In genomic region chr5:3363036-3363983, GRCm38 (mm10) we compare ENCODE assay signal across 14 mouse cellular contexts. TPM values are rescaled to one million over a fixed set of nuclear protein-coding genes. Genes with fewer than 3 reads are reported as not detected.
DNase-seq lines count a peak whose midpoint lies in the region; ATAC-seq lines count a peak whose summit lies in the region.
"Had no signal": no experiment of that assay in that cellular context is flagged by ENCODE, and none has a peak within 500 bp of the region (broad histone marks: within the 10 kb centered on the region; RNA-seq: fewer than 3 reads in every experiment).

No protein-coding gene starts in this region.

- H3K4me1 ChIP-seq in liver, embryonic 11.5 days (replicated peaks; ENCODE audit: control insufficient read depth, insufficient read depth, low read length) = peaks cover 14% of the 10 kb centered on the region
- H3K4me1 ChIP-seq in liver, embryonic 12.5 days = peaks cover 59% of the 10 kb centered on the region
- peaks cover 5% of the 10 kb centered on the region; the same call in 1 of the 2 replicates for H3K4me1 ChIP-seq in stomach, embryonic 15.5 days
- H3K4me1 ChIP-seq: forebrain, embryonic 15.5 days; hindbrain, embryonic 13.5 days; midbrain, embryonic 15.5 days; neural tube, embryonic 15.5 days had no signal

- WGBS in liver, embryonic 11.5 days = 79% methylated on average over 15 of the region's 15 CpGs
- WGBS in liver, embryonic 12.5 days (ENCODE audit: insufficient replicate concordance) = 68% methylated on average over 15 of the region's 15 CpGs
- WGBS in stomach, embryonic 15.5 days = 64% methylated on average over 15 of the region's 15 CpGs

- no peak overlapping the region for H3K9ac ChIP-seq in liver, embryonic 11.5 days (ENCODE audit: low read depth, low read length)
- H3K9ac ChIP-seq in liver, embryonic 12.5 days = no peak overlapping the region
- no peak overlapping the region for H3K9ac ChIP-seq in stomach, embryonic 15.5 days
- H3K9ac ChIP-seq: forebrain, embryonic 15.5 days; hindbrain, embryonic 13.5 days; kidney, embryonic 15.5 days; midbrain, embryonic 15.5 days; neural tube, embryonic 15.5 days had no signal

- H3K4me3 ChIP-seq in liver, embryonic 11.5 days (ENCODE audit: low read depth, low read length) = no peak overlapping the region
- H3K4me3 ChIP-seq in liver, embryonic 12.5 days = no peak overlapping the region
- no peak overlapping the region for H3K4me3 ChIP-seq in stomach, embryonic 15.5 days (replicated peaks)
- H3K4me3 ChIP-seq: forebrain, embryonic 15.5 days; hindbrain, embryonic 13.5 days; kidney, embryonic 15.5 days; midbrain, embryonic 15.5 days; neural tube, embryonic 15.5 days had no signal

- no peak overlapping the region for H3K4me2 ChIP-seq in liver, embryonic 11.5 days
- H3K4me2 ChIP-seq in liver, embryonic 12.5 days = no peak overlapping the region
- H3K4me2 ChIP-seq in stomach, embryonic 15.5 days = 0 out of 2 replicates have a peak overlapping the region, but pooled peaks have one; percentile 3
- H3K4me2 ChIP-seq: forebrain, embryonic 15.5 days; hindbrain, embryonic 13.5 days; kidney, embryonic 15.5 days; midbrain, embryonic 15.5 days; neural tube, embryonic 15.5 days had no signal

- DNase-seq in heart, adult 11 months = peak; percentile 93
- no peak for DNase-seq in heart, adult 8-10 months (ENCODE audit: low spot score)
- no peak for DNase-seq in liver, embryonic 11.5 days (ENCODE audit: low spot score)
- DNase-seq in spleen, postnatal 10 days (ENCODE audit: low spot score in 2 of 2) = no peak
- DNase-seq in kidney, adult 18-20 months = no peak
- DNase-seq: cerebellum, postnatal 25 days had no signal

- no peaks in the 10 kb centered on the region for H3K36me3 ChIP-seq in liver, embryonic 11.5 days (ENCODE audit: control insufficient read depth, insufficient read depth, low read length)
- 0 out of 2 replicates have a peak, but pooled peaks cover 14% of the 10 kb centered on the region for H3K36me3 ChIP-seq in liver, embryonic 12.5 days
- H3K36me3 ChIP-seq in stomach, embryonic 15.5 days = no peaks in the 10 kb centered on the region
- H3K36me3 ChIP-seq: forebrain, embryonic 15.5 days; hindbrain, embryonic 13.5 days; kidney, embryonic 15.5 days; midbrain, embryonic 15.5 days; neural tube, embryonic 15.5 days had no signal

- no peak overlapping the region for H3K27ac ChIP-seq in liver, embryonic 11.5 days (ENCODE audit: low read depth, low read length)
- no peak overlapping the region for H3K27ac ChIP-seq in liver, embryonic 12.5 days
- H3K27ac ChIP-seq in stomach, embryonic 15.5 days = no peak overlapping the region
- H3K27ac ChIP-seq: forebrain, embryonic 15.5 days; hindbrain, embryonic 13.5 days; kidney, embryonic 15.5 days; midbrain, embryonic 15.5 days; neural tube, embryonic 15.5 days had no signal

- no peaks in the 10 kb centered on the region for H3K27me3 ChIP-seq in liver, embryonic 11.5 days (replicated peaks; ENCODE audit: control insufficient read depth, insufficient read depth, low read length)
- no peaks in the 10 kb centered on the region for H3K27me3 ChIP-seq in liver, embryonic 12.5 days (replicated peaks)
- no peaks in the 10 kb centered on the region for H3K27me3 ChIP-seq in stomach, embryonic 15.5 days (replicated peaks)
- H3K27me3 ChIP-seq: forebrain, embryonic 15.5 days; hindbrain, embryonic 13.5 days; kidney, embryonic 15.5 days; midbrain, embryonic 15.5 days; neural tube, embryonic 15.5 days had no signal

- peak; percentile 35; the same call in 1 of the 2 replicates for ATAC-seq in liver, embryonic 11.5 days (replicated peaks; ENCODE audit: low FRiP score)
- ATAC-seq in liver, embryonic 12.5 days = no peak
- ATAC-seq in granulocyte monocyte progenitor cell, adult 5-6 weeks (replicated peaks; ENCODE audit: poor library complexity, severe bottlenecking) = peak; percentile 10; the same call in 1 of the 2 replicates
- peak; percentile 19; the same call in 1 of the 2 replicates for ATAC-seq in stomach, embryonic 15.5 days (ENCODE audit: insufficient read depth, low FRiP score, low read depth)
- ATAC-seq: forebrain, embryonic 15.5 days; midbrain, embryonic 15.5 days had no signal

- no peaks in the 10 kb centered on the region for H3K9me3 ChIP-seq in liver, embryonic 11.5 days (ENCODE audit: control insufficient read depth, low read length)
- H3K9me3 ChIP-seq in liver, embryonic 12.5 days (replicated peaks) = no peaks in the 10 kb centered on the region
- H3K9me3 ChIP-seq in stomach, embryonic 15.5 days = no peaks in the 10 kb centered on the region
- H3K9me3 ChIP-seq: forebrain, embryonic 15.5 days; hindbrain, embryonic 13.5 days; kidney, embryonic 15.5 days; midbrain, embryonic 15.5 days; neural tube, embryonic 15.5 days had no signal

RNA-seq across cellular contexts. Expression of gene Cdk6, which starts 22.0 kb away (rescaled TPM):
- total RNA-seq in heart, adult 8-10 months (2022) = 1 to 10 TPM; 4.2 to 9.5 (median 6.3) TPM
- 49.1 and 51.2 TPM in 2 replicates for polyA plus RNA-seq in liver, embryonic 11.5 days (2014; fragmentation: Nextera tagmentation; extraction: Ambion mirVana)
- polyA plus RNA-seq in liver, embryonic 12.5 days (2016; fragmentation: Nextera tagmentation; extraction: Ambion mirVana) = 35.1 and 40.1 TPM in 2 replicates
- total RNA-seq in granulocyte monocyte progenitor cell, adult 5-6 weeks (2014; fragmentation: Nextera tagmentation) = 278 and 308 TPM in 2 replicates
- total RNA-seq in granulocyte monocyte progenitor cell, adult 5-6 weeks (2017) = 207 and 253 TPM in 2 replicates
- polyA plus RNA-seq in stomach, embryonic 15.5 days (2015; fragmentation: Nextera tagmentation; extraction: Ambion mirVana) = 37.7 and 39.6 TPM in 2 replicates
